Mouse (Mus musculus): ENCODE measurements around the gene Dnajc14.

DNA sequence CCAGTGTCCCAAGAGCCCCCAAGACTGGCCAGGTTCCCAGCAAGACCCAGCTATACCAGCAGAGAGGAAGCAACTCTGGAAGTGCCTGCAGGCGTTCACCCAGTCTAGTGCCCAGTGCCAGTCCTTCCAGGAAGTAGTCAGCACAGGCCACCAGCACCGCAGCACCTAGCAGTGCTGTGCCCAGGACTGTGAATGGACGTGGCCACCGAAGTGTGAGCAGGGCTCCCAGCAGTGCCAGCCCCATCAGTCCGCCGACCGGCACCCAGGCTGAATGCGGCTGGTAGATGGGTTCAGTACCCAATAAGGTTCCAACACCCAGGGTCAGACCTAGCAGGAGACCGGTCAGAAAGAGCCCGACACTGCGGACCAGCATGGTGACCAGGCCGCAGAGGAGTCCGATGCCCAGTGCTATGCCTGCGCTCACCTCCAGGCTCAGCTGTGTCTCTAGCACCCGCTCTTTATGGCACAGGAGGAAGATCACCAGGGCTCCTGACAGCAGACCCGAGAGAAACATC, 1.8 kb upstream of the Dnajc14 start:
- TF ChIP-seq CTCF (IDR thresholded peaks at IDR 0.05 in 2 of 3, conservative IDR thresholded peaks at IDR 0.05 in 1 of 3; ENCODE audit: control insufficient read depth in 1 of 3, insufficient read depth in 1 of 3, low read depth in 2 of 3, low read length in 3 of 3, poor library complexity in 1 of 3, severe bottlenecking in 1 of 3) (no peak), SMC3 (IDR thresholded peaks at IDR 0.05; ENCODE audit: low read depth, low read length) (no peak), CHD2 (IDR thresholded peaks at IDR 0.05; ENCODE audit: low read length) (no peak), GATA1 (IDR thresholded peaks at IDR 0.05; ENCODE audit: low read depth, low read length) (no peak), MXI1 (IDR thresholded peaks at IDR 0.05; ENCODE audit: low read depth, low read length) (no peak), EP300 (IDR thresholded peaks at IDR 0.05; ENCODE audit: low read depth in 1 of 2, low read length in 2 of 2) (no peak), MYB (IDR thresholded peaks at IDR 0.05; ENCODE audit: low read depth, low read length) (no peak), TAL1 (IDR thresholded peaks at IDR 0.05; ENCODE audit: low read length) (no peak), POLR2A (IDR thresholded peaks at IDR 0.05; ENCODE audit: control insufficient read depth in 1 of 2, insufficient read depth in 1 of 2, low read depth in 1 of 2, low read length in 2 of 2, poor library complexity in 1 of 2) (no peak), MYC (IDR thresholded peaks at IDR 0.05; ENCODE audit: low read depth, low read length) (no peak), E2F4 (IDR thresholded peaks at IDR 0.05; ENCODE audit: borderline replicate concordance, low read depth, low read length) (no peak), MAFK (IDR thresholded peaks at IDR 0.05; ENCODE audit: borderline replicate concordance, low read depth, low read length) (no peak)
